Mouse (Mus musculus) heart, postnatal 25 days (tissue): Measurements from ENCODE around the gene Hoxc9. TPM values are rescaled to one million over a fixed set of nuclear protein-coding genes. Genes with fewer than 3 reads are reported as not detected.
A peak's percentile ranks its signal among the peaks of the same experiment; 100 is the strongest.

Source experiments
- DNase-seq: peaks from one replicate; pipeline ENCODE4 v3.0.0; 2022; ENCODE audit warnings: low spot score
- intact Hi-C: fragments of 180-260 bp; cut with DNase I; formaldehyde crosslinking; loops from one replicate; pipeline ENCODE4 v1.15.1; 2025
- total RNA-seq, 2 experiments: library from RNA; stranded (reverse); gene quantifications; 2 replicates each; pipeline ENCODE4 v1.2.3; 2021

The Hoxc9 gene
- total RNA-seq, 2 experiments from 2014 or later: not detected

- intact Hi-C loops: no loop called here
- no peak for DNase-seq
Observed at GRCm38 (mm10) chr15:102975688-102976111, 539 bp upstream of the Hoxc9 start.

GRCm38 (mm10) chr15:102976631-102977422 is 588 bp downstream of the Hoxc9 start:
- intact Hi-C loops: no loop called here
- DNase-seq: no peak

GRCm38 (mm10) chr15:102977423-102977974 is 1.3 kb downstream of the Hoxc9 start:
- no peak for DNase-seq
- intact Hi-C loops: no loop called here

- intact Hi-C loops: no loop called here
- DNase-seq: no peak
Observed at GRCm38 (mm10) chr15:102978615-102979515, 2.6 kb downstream of the Hoxc9 start.

DNA sequence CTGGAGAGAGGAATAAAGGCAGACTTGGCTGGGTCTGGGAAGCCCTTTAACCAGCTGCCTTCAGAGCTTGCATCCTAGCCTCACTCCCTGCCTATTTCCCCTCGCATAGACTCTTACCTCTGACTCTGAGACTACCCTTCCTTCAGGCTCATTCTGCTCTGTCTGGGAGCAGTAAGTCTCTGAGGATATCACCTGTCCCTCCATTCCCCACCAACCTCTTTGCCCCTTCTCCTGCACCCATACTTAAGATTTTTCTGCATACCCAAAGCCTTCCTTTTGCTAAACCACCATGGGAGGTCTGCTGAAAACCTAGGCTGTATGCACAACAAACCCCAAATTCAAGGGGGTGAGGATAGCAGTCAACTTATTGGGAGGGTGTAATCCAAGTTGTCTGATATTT is 3.7 kb downstream of the Hoxc9 start:
- intact Hi-C loops: no loop called here
- DNase-seq: no peak

DNA sequence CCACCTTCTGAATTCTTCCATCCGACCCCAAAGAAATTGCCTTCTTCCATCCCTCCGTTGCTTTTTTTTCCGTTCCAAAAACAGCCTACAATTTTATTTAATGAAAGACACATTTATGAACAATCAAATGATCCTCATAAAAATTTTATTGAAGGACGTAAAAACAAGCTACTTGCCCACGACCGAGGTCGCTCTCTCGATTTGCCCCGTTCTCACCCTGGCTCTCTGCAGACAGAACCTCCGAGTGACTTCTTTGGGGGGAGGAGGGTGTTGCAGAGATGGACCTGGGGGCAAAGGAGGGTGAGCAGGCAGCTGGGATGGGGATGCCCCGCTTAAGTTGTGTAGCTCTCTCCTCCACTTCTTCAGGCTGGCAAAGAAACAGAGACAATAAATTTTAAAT is 4.1 kb downstream of the Hoxc9 start:
- intact Hi-C loops: no loop called here
- DNase-seq: no peak

- DNase-seq: no peak
- intact Hi-C loops: no loop called here
Observed at GRCm38 (mm10) chr15:102980912-102981311, 4.7 kb downstream of the Hoxc9 start.

- DNase-seq: no peak
- intact Hi-C loops: no loop called here
Observed at GRCm38 (mm10) chr15:102981379-102982288, 5.4 kb downstream of the Hoxc9 start.

DNA sequence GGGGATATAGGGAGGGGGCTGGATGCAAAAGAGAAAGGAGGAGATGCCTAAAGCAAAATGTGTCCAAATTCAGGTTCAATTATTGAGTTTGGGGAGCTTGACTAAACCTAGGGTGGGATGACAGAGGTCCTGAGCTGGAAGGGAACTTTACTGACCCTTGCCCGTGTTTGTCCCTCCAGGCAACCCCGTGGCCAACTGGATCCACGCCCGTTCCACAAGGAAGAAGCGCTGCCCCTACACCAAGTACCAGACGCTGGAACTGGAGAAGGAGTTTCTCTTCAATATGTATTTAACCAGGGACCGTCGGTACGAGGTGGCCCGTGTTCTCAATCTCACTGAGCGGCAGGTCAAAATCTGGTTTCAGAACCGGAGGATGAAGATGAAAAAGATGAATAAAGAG is 7.5 kb downstream of the Hoxc9 start:
- no peak for DNase-seq
- intact Hi-C loops: no loop called here

- intact Hi-C loops: no loop called here
- DNase-seq: no peak
Observed at GRCm38 (mm10) chr15:102984521-102984920, 8.3 kb downstream of the Hoxc9 start.

DNA sequence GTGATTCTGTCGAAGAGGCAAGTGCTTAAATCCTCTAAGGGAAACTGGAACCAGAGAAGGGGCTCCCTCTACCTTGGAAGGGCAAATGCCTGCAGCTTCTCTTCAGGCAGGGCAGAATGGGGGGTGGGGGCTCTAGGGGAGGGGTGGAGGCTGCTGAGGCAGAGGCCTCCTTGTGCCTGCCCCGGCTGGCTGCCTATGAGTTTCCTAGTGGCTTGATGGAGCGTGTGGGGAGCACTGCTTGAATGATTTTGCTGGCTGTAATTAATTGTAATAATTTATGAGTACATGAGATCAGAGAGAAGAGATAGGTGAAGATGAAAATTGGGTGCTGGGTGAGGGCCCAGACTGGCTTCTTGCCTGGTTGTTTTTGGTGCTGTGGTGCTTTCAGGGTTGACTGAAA is 8.7 kb downstream of the Hoxc9 start:
- intact Hi-C loops: loop anchor here (5.0 kb wide), 1 partner anchor 332 kb away; no protein-coding TSS in a partner anchor
- no peak for DNase-seq

DNA sequence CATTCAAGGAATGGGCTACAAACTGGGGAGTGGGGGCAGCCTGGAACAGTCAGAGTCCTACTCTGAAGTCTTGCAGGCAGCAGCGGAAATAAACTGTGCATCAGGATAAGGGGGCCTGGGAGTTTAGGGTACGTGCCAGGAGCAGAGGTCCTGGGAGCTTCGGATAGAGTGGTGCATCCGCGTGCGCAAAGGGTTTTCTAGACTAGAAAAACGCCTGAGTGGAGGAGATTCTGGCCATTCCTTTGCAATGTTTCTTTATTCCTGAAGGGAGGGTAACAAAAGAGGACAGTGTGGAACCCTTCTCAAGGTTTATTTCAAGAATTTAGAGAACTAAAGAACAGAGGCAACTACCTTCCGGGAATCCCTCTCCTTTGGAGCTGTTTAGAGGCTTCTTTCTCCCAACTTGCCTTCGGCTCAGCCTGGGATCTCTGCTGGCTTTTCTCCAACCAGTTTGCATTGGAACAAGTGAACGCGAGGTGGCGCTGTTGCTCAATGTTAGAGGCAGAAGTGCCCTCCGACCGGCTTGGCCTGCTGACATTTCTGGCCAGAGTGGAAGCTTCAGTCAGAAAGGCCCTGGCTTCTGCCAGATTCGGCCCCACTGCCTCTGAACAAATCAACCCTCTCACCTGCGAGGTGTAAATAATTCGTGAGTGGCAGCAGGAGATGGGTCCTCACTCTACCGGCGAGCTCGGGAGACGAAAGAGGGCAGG is 11.0 kb downstream of the Hoxc9 start:
- intact Hi-C loops: loop anchor here (1.0 to 5.0 kb wide), 3 partner anchors 144 to 330 kb away; no protein-coding TSS in a partner anchor
- peak; percentile 67 for DNase-seq

- intact Hi-C loops: loop anchor here (1.0 to 5.0 kb wide), 3 partner anchors 25 to 329 kb away; no protein-coding TSS in a partner anchor
- DNase-seq: no peak
Observed at GRCm38 (mm10) chr15:102988078-102988477, 11.8 kb downstream of the Hoxc9 start.

- no peak for DNase-seq
- intact Hi-C loops: no loop called here
Observed at GRCm38 (mm10) chr15:102990461-102991397, 14.5 kb downstream of the Hoxc9 start, which contains the start of gene Hoxc8. Gene Hoxc8 (plus strand): TSS chr15:102990607.

- no peak for DNase-seq
- intact Hi-C loops: no loop called here
Observed at GRCm38 (mm10) chr15:102991782-102992181, 15.5 kb downstream of the Hoxc9 start.

DNA sequence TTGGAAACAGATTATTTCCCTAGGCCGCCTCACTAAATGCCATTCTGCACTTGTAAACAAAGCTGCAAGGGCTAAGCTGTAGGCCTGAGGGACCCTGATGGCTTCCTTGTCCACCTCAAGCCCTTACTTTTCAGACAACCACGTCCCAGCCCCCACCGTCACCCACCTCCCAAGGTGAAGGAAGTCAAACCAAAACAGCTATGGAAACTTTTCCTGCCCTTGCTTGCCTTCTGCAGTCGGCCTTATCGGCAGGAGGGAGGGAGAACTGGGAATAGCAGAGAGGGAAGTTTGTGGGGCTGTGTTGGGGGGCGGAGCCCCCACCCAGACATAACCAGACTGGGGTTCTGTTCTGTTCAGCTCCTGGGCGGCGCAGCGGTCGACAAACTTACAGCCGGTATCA is 16.0 kb downstream of the Hoxc9 start:
- DNase-seq: no peak
- intact Hi-C loops: no loop called here

- DNase-seq: no peak
- intact Hi-C loops: no loop called here
Observed at GRCm38 (mm10) chr15:102992863-102993262, 16.6 kb downstream of the Hoxc9 start.

DNA sequence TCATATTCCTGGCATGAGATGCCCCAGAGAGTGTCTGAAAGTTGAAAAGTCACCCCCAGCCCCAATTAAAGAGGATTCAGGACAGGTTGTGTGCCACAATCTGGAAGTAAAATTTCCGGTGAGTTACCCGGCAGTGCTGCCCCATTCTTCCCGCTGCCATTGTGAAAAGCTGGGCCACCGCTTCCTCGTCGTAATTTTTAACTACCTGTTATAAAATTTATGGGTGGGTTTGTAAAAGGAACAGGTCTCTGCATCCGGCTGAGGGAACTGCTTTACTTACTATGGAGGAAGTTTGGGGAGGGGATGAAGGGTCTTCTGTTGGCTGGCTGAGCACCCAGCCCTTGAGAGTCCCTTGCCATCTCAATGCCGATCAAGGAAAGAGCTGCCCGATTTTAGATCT is 20.3 kb downstream of the Hoxc9 start:
- intact Hi-C loops: no loop called here
- DNase-seq: no peak
